Mouse (Mus musculus) hindbrain, embryonic 12.5 days (tissue): ENCODE results near the gene Tnfrsf23. TPM values are rescaled to one million over a fixed set of nuclear protein-coding genes. Genes with fewer than 3 reads are reported as not detected.
"Not testable (repeated sequence)": the region's sequence is repeated elsewhere in the genome, so short reads cannot be mapped to it uniquely, and the experiment has no call there.

Experiments used
- ATAC-seq: fragments of 200-750 bp; cut with Nextera tagmentation; 2 replicates; pipeline ENCODE4 v1.8.0; 2017; ENCODE audit warnings: moderate TSS enrichment; ENCODE audit not compliant: low FRiP score
- H3K27ac ChIP-seq: fragments of 300-500 bp; sonication (generic); 2 replicates; pipeline ENCODE4 v1.5.1; 2016; ENCODE audit warnings: mild to moderate bottlenecking
- H3K27me3 ChIP-seq: fragments of 300-500 bp; sonication (generic); 2 replicates; pipeline ENCODE4 v1.6.1; 2016; ENCODE audit warnings: mild to moderate bottlenecking
- H3K36me3 ChIP-seq: fragments of 300-500 bp; sonication (generic); 2 replicates; pipeline ENCODE4 v1.6.1; 2016; ENCODE audit warnings: mild to moderate bottlenecking
- H3K4me1 ChIP-seq: fragments of 300-500 bp; sonication (generic); 2 replicates; pipeline ENCODE4 v1.6.1; 2016
- H3K4me2 ChIP-seq: fragments of 300-500 bp; sonication (generic); replicated peaks from 2 replicates; pipeline ENCODE4 v1.6.1; 2016; ENCODE audit warnings: mild to moderate bottlenecking
- H3K4me3 ChIP-seq: fragments of 300-500 bp; sonication (generic); 2 replicates; pipeline ENCODE4 v1.5.1; 2016; ENCODE audit warnings: mild to moderate bottlenecking
- H3K9ac ChIP-seq: fragments of 300-500 bp; sonication (generic); 2 replicates; pipeline ENCODE4 v1.6.1; 2016; ENCODE audit warnings: mild to moderate bottlenecking, moderate library complexity
- H3K9me3 ChIP-seq: fragments of 300-500 bp; sonication (generic); replicated peaks from 2 replicates; pipeline ENCODE4 v1.6.1; 2016; ENCODE audit warnings: mild to moderate bottlenecking
- WGBS: fragments of 180-500 bp; shearing (Covaris S2); methylation state at CpG from one replicate; pipeline ENCODE4 v1.1.7; 2016; 5-methylcytosine and 5-hydroxymethylcytosine counted together
- polyA plus RNA-seq: library from polyadenylated mRNA; unstranded; fragments of >200 nt; fragmentation: Nextera tagmentation; extraction: Ambion mirVana; gene quantifications from 2 replicates; pipeline ENCODE4 v1.2.1, GENCODE M21; 2016

Gene Tnfrsf23
- polyA plus RNA-seq, 1 experiment from 2014 or later = 0.80 TPM

DNA sequence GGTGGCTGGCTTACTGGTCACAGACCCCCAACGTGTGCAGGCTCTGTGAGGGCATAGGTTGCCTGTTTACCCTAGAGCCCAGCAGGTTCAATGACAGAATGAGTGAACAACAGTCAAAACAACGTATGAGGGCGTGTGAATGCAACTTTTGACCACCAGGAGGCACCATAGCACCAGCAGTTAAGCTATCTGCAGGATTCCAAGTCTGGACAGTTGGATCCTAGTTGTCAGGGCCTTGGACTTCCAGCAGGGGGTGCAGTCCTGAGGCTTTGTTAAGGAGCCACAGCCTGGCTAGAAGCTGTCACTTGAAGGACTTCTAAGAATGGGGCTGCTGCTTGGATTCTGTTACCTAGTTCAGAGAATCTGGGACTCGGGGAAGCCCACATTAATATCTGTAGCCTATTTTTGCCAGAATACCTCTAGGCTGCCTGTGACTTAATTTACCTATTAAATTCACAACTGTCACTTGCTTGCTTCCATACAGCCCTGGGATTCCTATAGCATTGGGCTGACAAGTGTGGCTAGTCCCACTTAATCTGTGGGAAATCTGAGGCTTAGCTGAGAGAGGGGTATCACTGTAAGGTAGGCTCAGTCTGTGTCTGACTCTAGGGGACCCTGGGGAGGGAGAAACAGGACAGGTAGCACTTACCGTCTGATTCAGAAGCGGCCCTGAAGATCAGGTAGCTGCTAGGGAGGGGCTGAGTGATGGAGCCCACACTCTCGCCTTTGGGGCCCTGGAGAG lies 21.2 kb upstream of the Tnfrsf23 start:
- peak; percentile 87 for ATAC-seq
- Histone ChIP-seq H3K9ac (no peak overlapping the region), H3K4me1 (no peaks in the 10 kb centered on the region), H3K27ac (no peak overlapping the region), H3K4me3 (no peak overlapping the region), H3K36me3 (peaks cover 32% of the 10 kb centered on the region), H3K9me3 (no peaks in the 10 kb centered on the region), H3K27me3 (no peaks in the 10 kb centered on the region), H3K4me2 (no peak overlapping the region)
- 35% methylated on average over 7 of the region's 7 CpGs for WGBS

GRCm38 (mm10) chr7:143696140-143696539 lies 10.5 kb upstream of the Tnfrsf23 start:
- no peaks in the 10 kb centered on the region for H3K27me3 ChIP-seq
- no peak overlapping the region for H3K4me3 ChIP-seq
- no peak for ATAC-seq
- no peaks in the 10 kb centered on the region for H3K4me1 ChIP-seq
- no peak overlapping the region for H3K9ac ChIP-seq
- H3K36me3 ChIP-seq = peaks cover 71% of the 10 kb centered on the region
- H3K4me2 ChIP-seq = no peak overlapping the region
- H3K9me3 ChIP-seq = no peaks in the 10 kb centered on the region
- H3K27ac ChIP-seq = no peak overlapping the region
- 57% methylated on average over 2 of the region's 2 CpGs for WGBS

DNA sequence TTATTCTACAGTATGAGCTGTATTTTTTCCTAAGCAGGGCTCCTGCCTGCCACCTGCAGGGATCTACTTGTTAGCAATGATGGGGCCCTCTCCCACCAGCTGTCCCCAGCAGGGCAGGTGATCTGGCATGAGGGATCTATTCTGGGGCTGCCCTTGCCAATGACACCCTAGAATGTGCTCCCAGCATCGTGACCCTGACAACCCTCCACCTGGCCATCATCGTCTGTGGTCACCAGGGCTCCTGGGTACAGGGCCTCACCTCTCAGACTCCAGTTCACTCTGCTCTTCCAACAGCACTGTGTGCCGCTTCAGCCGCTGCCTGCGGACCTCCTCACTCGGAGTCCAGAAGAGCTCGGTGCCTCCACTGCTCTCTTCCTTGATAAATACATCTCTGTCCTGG lies 8.9 kb upstream of the Tnfrsf23 start:
- no peak overlapping the region for H3K4me2 ChIP-seq
- H3K27ac ChIP-seq = no peak overlapping the region
- no peaks in the 10 kb centered on the region for H3K27me3 ChIP-seq
- no peak for ATAC-seq
- H3K36me3 ChIP-seq = peaks cover 80% of the 10 kb centered on the region
- no peak overlapping the region for H3K4me3 ChIP-seq
- H3K9ac ChIP-seq = no peak overlapping the region
- H3K4me1 ChIP-seq = no peaks in the 10 kb centered on the region
- no peaks in the 10 kb centered on the region for H3K9me3 ChIP-seq
- 98% methylated on average over 7 of the region's 7 CpGs for WGBS

- 92% methylated on average over 12 of the region's 12 CpGs for WGBS
- no peak overlapping the region for H3K4me2 ChIP-seq
- H3K27ac ChIP-seq = no peak overlapping the region
- peaks cover 87% of the 10 kb centered on the region for H3K36me3 ChIP-seq
- H3K4me1 ChIP-seq = no peaks in the 10 kb centered on the region
- H3K27me3 ChIP-seq = no peaks in the 10 kb centered on the region
- H3K9ac ChIP-seq = no peak overlapping the region
- ATAC-seq = no peak
- no peak overlapping the region for H3K4me3 ChIP-seq
- no peaks in the 10 kb centered on the region for H3K9me3 ChIP-seq
These were observed 7.3 kb upstream of the Tnfrsf23 start for GRCm38 (mm10) chr7:143692746-143693510.

DNA sequence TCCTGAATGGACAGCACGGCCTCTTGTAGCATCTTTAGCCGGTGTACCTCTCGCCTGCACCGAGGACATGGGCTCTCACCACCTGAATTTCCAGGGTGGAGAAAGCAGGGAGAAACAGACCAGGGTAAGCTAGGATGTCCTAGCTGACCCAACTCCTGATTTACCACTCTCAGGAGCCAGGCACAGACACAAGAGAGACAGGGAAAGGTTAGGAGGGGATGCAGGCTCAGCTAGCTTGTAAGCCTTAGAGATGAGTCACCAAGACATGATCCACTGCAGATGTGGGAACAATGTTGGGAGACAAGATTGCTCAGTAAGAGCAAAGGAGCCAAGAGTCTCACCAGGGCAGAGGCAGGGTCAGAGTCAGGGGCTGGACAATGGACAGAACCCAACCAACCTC lies 6.2 kb upstream of the Tnfrsf23 start:
- no peak for ATAC-seq
- Histone ChIP-seq H3K4me3 (no peak overlapping the region), H3K27me3 (no peaks in the 10 kb centered on the region), H3K36me3 (peaks cover 89% of the 10 kb centered on the region), H3K4me1 (no peaks in the 10 kb centered on the region), H3K9me3 (no peaks in the 10 kb centered on the region), H3K4me2 (no peak overlapping the region), H3K9ac (no peak overlapping the region), H3K27ac (no peak overlapping the region)
- WGBS = 92% methylated on average over 4 of the region's 4 CpGs

DNA sequence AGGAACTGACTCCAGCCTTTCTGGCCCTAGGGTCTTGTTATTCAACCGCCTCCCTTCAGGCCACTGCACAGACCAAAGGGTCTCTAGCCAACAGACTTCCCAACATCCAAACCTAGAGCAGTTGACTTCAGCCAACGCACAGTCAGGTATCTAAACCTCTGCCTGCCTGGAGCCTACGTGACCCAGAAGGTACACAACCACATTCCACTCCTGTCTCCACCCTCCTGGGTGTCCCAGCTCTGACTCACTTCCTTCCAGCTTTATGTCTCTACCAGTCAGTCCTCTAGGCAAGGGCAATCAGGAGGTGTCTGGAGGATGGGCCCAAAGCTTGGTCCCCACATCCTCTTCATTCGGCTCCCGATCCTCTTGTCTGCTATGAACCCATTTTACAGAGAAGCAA lies 5.5 kb upstream of the Tnfrsf23 start:
- Histone ChIP-seq H3K9me3 (no peaks in the 10 kb centered on the region), H3K4me1 (no peaks in the 10 kb centered on the region), H3K27ac (no peak overlapping the region), H3K4me3 (no peak overlapping the region), H3K36me3 (peaks cover 84% of the 10 kb centered on the region), H3K4me2 (no peak overlapping the region), H3K9ac (no peak overlapping the region), H3K27me3 (0 out of 2 replicates have a peak, but pooled peaks cover 1% of the 10 kb centered on the region)
- 92% methylated on average over 5 of the region's 5 CpGs for WGBS
- no peak for ATAC-seq

DNA sequence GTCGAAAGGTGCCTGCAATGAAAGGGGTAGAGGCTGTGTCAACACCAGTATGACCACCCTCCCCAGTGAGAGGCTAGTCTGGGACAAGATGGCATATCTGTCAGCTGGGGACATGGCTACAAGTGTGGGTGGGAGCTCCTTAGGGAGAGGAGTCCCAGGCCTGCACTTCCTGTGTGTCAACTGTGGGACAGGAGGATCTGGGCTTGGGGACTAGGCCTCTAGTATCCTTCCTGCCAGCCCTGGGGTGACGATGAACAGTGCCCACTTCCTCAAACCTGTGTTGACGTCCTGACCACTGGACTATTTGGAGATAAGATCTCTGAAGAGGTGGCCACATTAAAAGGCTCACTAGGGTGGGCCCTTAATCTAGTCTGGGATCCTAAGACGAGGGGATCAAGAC lies 4.3 kb upstream of the Tnfrsf23 start:
- H3K36me3 ChIP-seq = peaks cover 72% of the 10 kb centered on the region
- ATAC-seq = no peak
- WGBS = 79% methylated on average over 4 of the region's 4 CpGs

DNA sequence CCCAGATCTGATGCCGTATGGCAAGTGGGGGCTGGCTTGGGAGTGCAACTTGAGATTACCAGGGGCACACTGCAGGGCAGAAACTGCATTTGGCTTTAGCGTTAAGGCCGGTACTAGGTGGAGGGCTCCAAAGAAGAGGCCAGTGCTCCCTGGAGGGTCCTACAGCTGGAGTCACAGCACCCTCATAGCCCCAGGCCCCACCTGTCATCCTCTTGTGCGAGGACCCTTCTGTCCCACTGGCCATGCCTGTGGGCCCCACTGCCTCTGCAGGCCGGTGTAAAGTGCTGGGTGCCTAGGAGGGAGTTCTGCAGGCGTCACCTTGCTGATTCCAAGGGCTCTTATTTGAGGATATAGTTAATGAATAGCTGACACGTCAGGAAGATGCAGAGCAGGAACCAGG lies 3.8 kb upstream of the Tnfrsf23 start:
- no peak overlapping the region for H3K4me2 ChIP-seq
- no peaks in the 10 kb centered on the region for H3K9me3 ChIP-seq
- WGBS = 82% methylated on average over 7 of the region's 7 CpGs
- H3K36me3 ChIP-seq = peaks cover 68% of the 10 kb centered on the region
- no peak overlapping the region for H3K27ac ChIP-seq
- peaks cover 6% of the 10 kb centered on the region; the same call in 1 of the 2 replicates for H3K27me3 ChIP-seq
- ATAC-seq = no peak
- no peak overlapping the region for H3K9ac ChIP-seq
- peaks cover 5% of the 10 kb centered on the region; the same call in 1 of the 2 replicates for H3K4me1 ChIP-seq
- H3K4me3 ChIP-seq = no peak overlapping the region

More for the DNA sequence above, 4.3 kb upstream of the Tnfrsf23 start:
- Histone ChIP-seq H3K4me1 (peaks cover 5% of the 10 kb centered on the region; the same call in 1 of the 2 replicates), H3K9ac (no peak overlapping the region), H3K4me2 (no peak overlapping the region), H3K27ac (no peak overlapping the region), H3K4me3 (no peak overlapping the region), H3K27me3 (peaks cover 6% of the 10 kb centered on the region; the same call in 1 of the 2 replicates), H3K9me3 (no peaks in the 10 kb centered on the region)

DNA sequence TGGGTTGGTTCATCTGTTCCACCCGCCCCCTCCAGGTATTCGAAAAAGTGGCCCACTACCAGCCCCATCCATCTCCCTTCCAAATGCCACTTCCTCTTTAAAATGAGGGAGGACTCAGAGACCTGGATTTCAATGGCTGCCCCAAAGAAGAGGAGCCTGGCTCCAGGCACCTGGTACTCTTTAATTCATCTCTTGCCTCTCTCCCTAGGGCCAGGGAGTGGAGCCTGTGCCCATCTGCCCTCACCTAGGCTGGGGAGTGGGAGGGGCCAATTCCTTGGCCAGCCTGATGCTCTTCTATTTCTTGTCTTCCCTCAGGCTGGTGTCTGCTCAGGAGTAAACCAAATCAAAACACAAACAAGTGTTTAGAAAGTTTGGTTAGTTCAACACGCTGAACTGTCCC lies 1.0 kb upstream of the Tnfrsf23 start:
- not testable (repeated sequence) for H3K4me1 ChIP-seq, H3K4me2 ChIP-seq, H3K4me3 ChIP-seq, H3K27ac ChIP-seq, H3K27me3 ChIP-seq, H3K9me3 ChIP-seq, H3K9ac ChIP-seq, ATAC-seq
- 83% methylated on average over 3 of the region's 3 CpGs for WGBS
- H3K36me3 ChIP-seq = peaks cover 40% of the 10 kb centered on the region

GRCm38 (mm10) chr7:143686191-143686590 lies 519 bp upstream of the Tnfrsf23 start:
- not testable (repeated sequence) for H3K9me3 ChIP-seq, H3K27me3 ChIP-seq, H3K4me2 ChIP-seq, H3K27ac ChIP-seq, H3K4me3 ChIP-seq, H3K4me1 ChIP-seq, H3K9ac ChIP-seq, ATAC-seq
- 62% methylated on average over 4 of the region's 4 CpGs for WGBS
- peaks cover 35% of the 10 kb centered on the region for H3K36me3 ChIP-seq

GRCm38 (mm10) chr7:143684569-143684968 lies 1.1 kb downstream of the Tnfrsf23 start:
- not testable (repeated sequence) for H3K27me3 ChIP-seq, H3K4me3 ChIP-seq, H3K4me1 ChIP-seq, ATAC-seq, H3K4me2 ChIP-seq, H3K27ac ChIP-seq, H3K9me3 ChIP-seq, H3K9ac ChIP-seq
- 86% methylated on average over 1 of the region's 2 CpGs for WGBS
- H3K36me3 ChIP-seq = peaks cover 21% of the 10 kb centered on the region

- Histone ChIP-seq H3K4me2 (no peak overlapping the region), H3K27ac (no peak overlapping the region), H3K9me3 (no peaks in the 10 kb centered on the region), H3K27me3 (peaks cover 6% of the 10 kb centered on the region; the same call in 1 of the 2 replicates), H3K9ac (no peak overlapping the region), H3K36me3 (no peaks in the 10 kb centered on the region), H3K4me1 (peaks cover 5% of the 10 kb centered on the region; the same call in 1 of the 2 replicates), H3K4me3 (no peak overlapping the region)
- ATAC-seq = no peak
- 83% methylated on average over 1 of the region's 1 CpGs for WGBS
These were observed 4.1 kb downstream of the Tnfrsf23 start for GRCm38 (mm10) chr7:143681566-143681965.
